Mouse (Mus musculus) embryonic stem cell, embryonic (primary cell): ENCODE data around the gene Rad51c.

Experiments used
- CTCF ChIA-PET, 4 experiments: fragments of 300-600 bp in 2 of 4; fragments of 350-600 bp in 2 of 4; sonication (Branson Sonifier 250); formaldehyde crosslinking; loops; one replicate each; lab custom pipeline; 2022; ENCODE audit warnings: inconsistent platforms in 2 of 4; lab: Charles Lee
- POLR2A ChIA-PET, 4 experiments: fragments of 300-600 bp in 2 of 4; fragments of 350-600 bp in 2 of 4; sonication (Branson Sonifier 250); formaldehyde crosslinking; loops; one replicate each; lab custom pipeline; 2022; ENCODE audit warnings: antibody characterized with exemption in 4 of 4, inconsistent platforms in 1 of 4; lab: Charles Lee

Rad51c gene

DNA sequence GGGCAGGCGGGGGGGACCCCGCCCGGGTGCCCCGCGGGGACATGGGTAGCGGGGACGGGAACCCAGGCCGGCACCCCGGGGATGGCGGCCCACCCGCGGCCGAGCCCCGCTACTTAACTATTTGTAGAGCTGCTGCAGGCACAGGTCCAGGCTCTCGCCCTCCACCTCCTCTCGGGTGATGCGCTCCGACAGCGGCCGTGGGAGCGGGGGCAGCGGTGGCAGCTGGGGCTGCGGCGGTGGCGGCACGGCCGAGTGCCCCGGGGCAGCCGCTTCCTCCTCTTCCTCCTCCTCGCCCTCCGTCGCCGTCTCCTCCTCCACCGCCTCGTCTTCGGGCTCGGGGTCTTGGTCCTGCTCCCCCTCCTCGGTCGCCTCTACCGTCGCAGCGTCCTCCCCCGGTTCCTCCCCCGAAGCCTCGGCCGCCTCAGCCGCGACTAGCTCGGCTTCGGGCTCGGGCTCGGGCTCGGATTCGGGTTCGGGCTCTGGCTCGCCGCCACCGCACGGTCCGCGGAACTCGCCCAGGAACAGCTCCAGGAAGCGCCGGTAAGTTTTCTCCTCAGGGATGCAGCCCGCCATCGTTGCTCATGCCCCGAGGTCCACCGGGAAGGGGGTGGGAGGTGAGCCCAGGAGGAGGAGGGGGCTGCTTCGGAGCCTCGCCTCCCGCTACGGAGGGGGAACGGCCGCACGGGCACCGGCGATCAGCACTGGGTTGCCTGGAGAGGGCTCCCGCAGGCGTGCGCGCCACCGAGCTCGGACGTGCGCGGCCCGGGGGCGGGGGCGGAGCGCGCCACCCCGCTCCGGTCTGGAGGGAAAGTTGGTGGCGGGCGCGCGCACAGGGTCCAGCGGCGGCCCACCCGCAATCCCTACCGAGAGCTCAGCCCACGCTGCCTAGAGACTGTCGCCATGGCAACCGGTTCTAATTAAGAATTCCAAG is 46.2 kb downstream of the Rad51c start, which contains the start of gene Ppm1e:
TSS of gene Ppm1e (minus strand) at position 693 of the 931 bp plus-strand sequence.
- ChIA-PET CTCF (interaction anchor here (0.6 to 1.4 kb wide), 6 partner anchors 12 to 322 kb away, joined by 3 to 4 read pairs (median 3); no protein-coding TSS in a partner anchor), POLR2A (interaction anchor here in 3 of 4 experiments (0.5 to 2.4 kb wide), 32 partner anchors 10 to 601 kb away, joined by 3 to 16 read pairs (median 3); partner anchors contain the start of genes Ska2 (in 2 of the 3), Cltc (in 1 of the 3), Prr11 (in 1 of the 3) and Rad51c (in 1 of the 3))

DNA sequence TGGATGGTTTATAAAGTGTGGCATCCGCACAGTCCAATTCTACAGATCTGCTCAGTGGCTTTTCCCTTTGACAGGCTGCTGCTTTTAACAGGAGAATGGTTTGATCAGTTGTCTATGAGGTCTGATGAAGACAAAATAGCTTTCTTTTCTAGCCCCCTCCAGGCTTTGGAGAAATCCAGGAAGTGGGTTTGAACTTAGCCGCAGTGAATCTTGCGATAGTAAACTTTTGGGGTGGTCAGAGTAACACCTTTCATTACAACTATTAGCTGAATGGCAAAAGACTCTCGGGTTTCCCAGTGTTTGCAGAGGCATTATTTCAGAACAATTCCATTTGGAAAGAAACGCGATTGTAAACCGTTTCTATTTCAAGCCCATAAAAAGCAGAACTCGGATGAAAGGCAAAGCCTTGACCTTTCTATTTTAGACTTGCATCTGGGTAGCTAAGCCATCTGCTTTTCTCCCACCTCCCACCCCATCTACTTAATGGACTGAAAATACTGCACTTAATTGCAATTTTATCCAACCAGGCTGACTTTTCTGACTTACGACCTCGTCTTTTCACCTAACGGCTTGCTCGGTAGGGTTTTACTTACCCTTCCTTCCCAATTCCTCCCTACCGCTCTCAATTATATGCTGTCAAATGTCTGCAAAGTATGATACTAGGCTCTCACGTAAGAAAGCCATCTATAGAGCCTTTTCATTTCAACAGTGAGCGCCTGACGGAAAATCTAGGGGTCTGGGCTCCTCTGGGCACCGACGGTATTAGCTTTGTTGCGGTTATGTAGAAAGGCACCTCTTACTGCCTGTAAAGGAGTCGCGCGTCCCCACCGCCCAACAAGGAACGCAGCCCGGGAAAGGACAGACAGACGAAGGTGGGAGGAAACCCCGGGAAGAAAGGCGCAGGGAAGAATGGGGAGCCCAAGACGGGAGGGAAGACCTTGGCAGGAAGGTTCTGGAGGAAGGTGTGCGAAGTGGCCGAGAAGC is 47.1 kb downstream of the Rad51c start:
- ChIA-PET CTCF (interaction anchor here in 2 of 4 experiments (0.8 to 1.4 kb wide), 3 partner anchors 89 to 304 kb away, joined by 3 to 4 read pairs (median 3); no protein-coding TSS in a partner anchor), POLR2A (interaction anchor here in 3 of 4 experiments (0.8 to 2.4 kb wide), 17 partner anchors 10 to 600 kb away, joined by 3 to 16 read pairs (median 3); partner anchors contain the start of genes Cltc (in 1 of the 3), Prr11 (in 1 of the 3), Rad51c (in 1 of the 3) and Ska2 (in 1 of the 3))

DNA sequence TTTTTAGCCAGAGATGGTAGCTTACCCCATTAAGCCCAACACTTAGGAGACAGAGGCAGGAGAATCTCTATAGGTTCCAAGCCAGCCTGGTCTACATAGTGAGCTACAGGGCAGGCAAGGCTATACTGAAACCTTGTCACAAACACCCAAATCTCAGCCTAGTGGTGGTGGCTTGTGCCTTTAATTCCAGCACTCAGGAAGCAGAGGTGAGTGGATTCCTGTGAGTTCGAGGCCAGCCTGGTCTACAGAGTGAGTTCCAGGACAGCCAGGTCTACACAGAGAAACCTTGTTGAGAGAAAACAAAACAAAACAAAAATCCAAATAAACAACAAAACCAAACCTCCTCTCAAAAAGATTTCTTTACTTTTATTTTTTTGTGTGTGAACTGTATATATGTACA is 49.9 kb downstream of the Rad51c start:
- CTCF ChIA-PET = interaction anchor here in 1 of 4 experiments (0.6 kb wide), 1 partner anchor 15 kb away, joined by 4 read pairs; no protein-coding TSS in a partner anchor
- POLR2A ChIA-PET = interaction anchor here in 1 of 4 experiments (1.0 to 1.2 kb wide), 2 partner anchors 68 to 122 kb away, joined by 3 to 4 read pairs; no protein-coding TSS in a partner anchor

DNA sequence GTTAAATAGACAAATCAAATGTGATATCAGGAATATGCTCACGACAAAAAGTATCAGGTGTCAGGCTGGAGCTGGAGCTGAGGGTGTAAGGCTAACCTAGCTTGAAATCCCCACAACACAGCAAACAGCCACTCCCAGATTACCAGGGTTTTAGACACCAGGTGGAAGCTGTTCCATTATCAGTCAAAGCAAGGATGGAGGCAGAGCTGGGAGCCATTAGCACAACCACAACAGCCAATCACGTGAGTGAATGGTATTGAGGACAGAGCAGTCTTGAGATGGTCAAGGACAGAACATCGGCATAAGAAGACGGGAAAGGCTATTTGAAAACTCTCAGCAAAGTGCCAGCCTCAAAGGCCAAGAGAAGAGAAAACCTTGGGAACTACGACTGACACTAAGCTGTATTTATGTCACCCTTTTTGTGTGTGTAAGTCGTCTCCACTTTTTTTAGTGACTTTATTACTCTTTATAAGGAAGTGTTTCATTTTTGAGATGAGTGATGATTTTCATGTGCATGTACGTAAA is 51.0 kb downstream of the Rad51c start:
- POLR2A ChIA-PET = interaction anchor here in 3 of 4 experiments (0.6 to 1.7 kb wide), 11 partner anchors 25 to 244 kb away, joined by 3 to 8 read pairs (median 3); partner anchors contain the start of gene Ska2 (in 1 of the 3)
- CTCF ChIA-PET = no interaction called here
